Mouse (Mus musculus) forebrain, embryonic 12.5 days (tissue): ENCODE measurements at regions not wholly inside any gene's neighbourhood (a gene's known extent, or its start where the extent isn't known, plus 50 kb on each side); places are given as distances from the start of the nearest gene placed in this dataset.
A peak's percentile ranks its signal among the peaks of the same experiment; 100 is the strongest.

Experiments
- ATAC-seq: fragments of 200-750 bp; cut with Nextera tagmentation; 2 replicates; pipeline ENCODE4 v1.8.0; 2017; ENCODE audit warnings: moderate TSS enrichment; ENCODE audit not compliant: low FRiP score
- H3K27ac ChIP-seq: fragments of 300-500 bp; sonication (generic); 2 replicates; pipeline ENCODE4 v1.5.1; 2016; ENCODE audit warnings: mild to moderate bottlenecking
- H3K27me3 ChIP-seq: fragments of 300-500 bp; sonication (generic); 2 replicates; pipeline ENCODE4 v1.6.1; 2016; ENCODE audit warnings: mild to moderate bottlenecking
- H3K36me3 ChIP-seq: fragments of 300-500 bp; sonication (generic); replicated peaks from 2 replicates; pipeline ENCODE4 v1.6.1; 2016; ENCODE audit warnings: mild to moderate bottlenecking
- H3K4me1 ChIP-seq: fragments of 300-500 bp; sonication (generic); 2 replicates; pipeline ENCODE4 v1.6.1; 2016
- H3K4me2 ChIP-seq: fragments of 300-500 bp; sonication (generic); 2 replicates; pipeline ENCODE4 v1.6.1; 2016; ENCODE audit warnings: mild to moderate bottlenecking, moderate library complexity
- H3K4me3 ChIP-seq: fragments of 300-500 bp; sonication (generic); replicated peaks from 2 replicates; pipeline ENCODE4 v1.5.1; 2016; ENCODE audit warnings: mild to moderate bottlenecking
- H3K9ac ChIP-seq: fragments of 300-500 bp; sonication (generic); 2 replicates; pipeline ENCODE4 v1.6.1; 2016; ENCODE audit warnings: mild to moderate bottlenecking
- H3K9me3 ChIP-seq: fragments of 300-500 bp; sonication (generic); 2 replicates; pipeline ENCODE4 v1.6.1; 2016
- WGBS: fragments of 180-500 bp; shearing (Covaris S2); methylation state at CpG from one replicate; pipeline ENCODE4 v1.1.7; 2016; 5-methylcytosine and 5-hydroxymethylcytosine counted together

DNA sequence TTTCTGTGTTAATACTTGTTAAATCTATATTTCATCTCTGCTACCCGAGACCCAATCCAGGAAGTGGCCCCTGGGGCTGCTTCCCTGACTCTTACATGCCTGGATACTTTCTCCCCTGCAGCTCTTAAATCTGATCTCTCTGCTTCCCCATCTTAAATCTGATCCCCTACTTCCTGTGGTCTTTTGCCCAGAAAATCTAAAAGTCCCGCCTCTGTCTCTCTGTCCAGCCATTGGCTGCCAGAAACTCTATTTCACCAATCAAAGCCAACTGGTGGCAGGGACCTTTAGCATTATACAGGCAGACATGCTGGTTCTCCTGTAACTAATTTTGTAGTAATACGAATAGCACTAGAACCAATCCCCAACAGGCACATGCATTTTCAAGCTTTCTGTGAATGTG, 59.0 kb upstream of the Ccdc91 start:
- Histone ChIP-seq H3K9me3 (no peaks in the 10 kb centered on the region), H3K4me2 (no peak overlapping the region), H3K27me3 (no peaks in the 10 kb centered on the region), H3K4me1 (no peaks in the 10 kb centered on the region), H3K36me3 (no peaks in the 10 kb centered on the region), H3K9ac (no peak overlapping the region), H3K27ac (no peak overlapping the region), H3K4me3 (no peak overlapping the region)
- no peak for ATAC-seq
- 81% methylated on average over 3 of the region's 3 CpGs for whole genome bisulfite sequencing

DNA sequence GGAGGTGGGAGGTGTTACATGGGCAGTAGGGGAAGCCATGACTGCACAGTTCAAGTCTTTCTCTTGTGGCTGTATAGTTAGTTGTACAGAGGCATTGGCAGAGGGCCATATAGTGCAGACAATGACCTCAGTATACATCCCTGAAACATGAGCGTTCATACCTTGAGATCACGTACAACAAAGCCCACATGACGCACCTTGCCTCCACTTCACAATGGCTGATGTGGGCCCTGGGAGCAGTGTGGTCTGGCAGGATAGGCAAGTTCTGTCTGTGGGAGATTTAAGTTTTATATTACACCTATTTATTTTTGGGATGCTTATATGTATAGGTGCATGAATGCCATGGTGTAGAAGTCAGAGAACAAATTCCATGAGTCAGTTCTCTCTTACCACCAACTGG, 61.9 kb upstream of the Ccdc91 start:
- H3K4me1 ChIP-seq = no peaks in the 10 kb centered on the region
- WGBS = 91% methylated on average over 3 of the region's 3 CpGs

GRCm38 (mm10) chr6:147397984-147398383, 77.6 kb upstream of the Ccdc91 start:
- Histone ChIP-seq H3K27ac (no peak overlapping the region), H3K4me3 (no peak overlapping the region), H3K27me3 (0 out of 2 replicates have a peak, but pooled peaks cover 2% of the 10 kb centered on the region), H3K9me3 (no peaks in the 10 kb centered on the region), H3K4me1 (no peaks in the 10 kb centered on the region), H3K36me3 (no peaks in the 10 kb centered on the region), H3K4me2 (no peak overlapping the region), H3K9ac (no peak overlapping the region)
- WGBS = 88% methylated on average over 6 of the region's 6 CpGs
- no peak for ATAC-seq

More for the DNA sequence above, 61.9 kb upstream of the Ccdc91 start:
- no peak overlapping the region for H3K9ac ChIP-seq
- H3K27ac ChIP-seq = no peak overlapping the region
- no peaks in the 10 kb centered on the region for H3K9me3 ChIP-seq
- no peak overlapping the region for H3K4me3 ChIP-seq
- no peak overlapping the region for H3K4me2 ChIP-seq
- no peaks in the 10 kb centered on the region for H3K36me3 ChIP-seq
- no peaks in the 10 kb centered on the region for H3K27me3 ChIP-seq
- ATAC-seq = no peak

DNA sequence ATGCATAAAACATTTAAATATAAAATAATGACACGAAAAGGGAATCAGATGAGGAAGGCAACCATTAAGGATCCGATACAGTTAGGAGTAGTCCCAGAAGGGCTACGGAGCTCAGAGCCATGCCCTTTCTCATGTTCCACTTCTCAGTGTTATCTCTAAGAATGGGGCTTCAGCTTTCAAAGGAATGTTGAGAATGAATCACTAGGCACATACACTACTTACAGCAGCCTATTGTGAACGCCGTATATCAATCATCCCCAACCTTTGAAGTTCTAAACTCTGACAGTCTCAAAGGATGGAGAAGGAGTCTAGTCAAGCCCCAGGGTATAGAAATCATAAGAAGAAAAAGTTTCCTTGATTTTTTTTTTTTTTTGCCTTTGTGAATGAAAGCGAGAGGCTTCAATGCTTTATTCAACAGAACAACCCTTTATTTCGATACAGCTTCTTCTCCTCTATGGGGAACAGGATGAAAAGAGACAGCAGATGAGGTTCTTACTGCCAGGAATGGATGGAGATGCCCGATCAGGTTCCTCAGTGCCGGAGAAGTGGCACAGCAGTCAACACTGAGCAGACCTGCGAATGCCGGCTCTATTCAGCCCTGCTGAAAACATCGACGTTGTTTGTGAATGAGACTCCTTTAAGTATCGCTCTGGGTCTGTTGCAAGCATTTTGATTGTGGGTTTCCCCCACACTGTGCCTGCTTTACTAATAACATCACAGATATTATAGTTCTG, 84.0 kb upstream of the Ccdc91 start:
- no peak overlapping the region for H3K9ac ChIP-seq
- no peaks in the 10 kb centered on the region for H3K36me3 ChIP-seq
- peaks cover 6% of the 10 kb centered on the region; the same call in 1 of the 2 replicates for H3K4me1 ChIP-seq
- H3K4me2 ChIP-seq = no peak overlapping the region
- no peak overlapping the region for H3K4me3 ChIP-seq
- H3K27me3 ChIP-seq = peaks cover 8% of the 10 kb centered on the region
- H3K9me3 ChIP-seq = no peaks in the 10 kb centered on the region
- H3K27ac ChIP-seq = no peak overlapping the region
- ATAC-seq = peak; percentile 30; the same call in 1 of the 2 replicates
- 33% methylated on average over 14 of the region's 14 CpGs for WGBS

DNA sequence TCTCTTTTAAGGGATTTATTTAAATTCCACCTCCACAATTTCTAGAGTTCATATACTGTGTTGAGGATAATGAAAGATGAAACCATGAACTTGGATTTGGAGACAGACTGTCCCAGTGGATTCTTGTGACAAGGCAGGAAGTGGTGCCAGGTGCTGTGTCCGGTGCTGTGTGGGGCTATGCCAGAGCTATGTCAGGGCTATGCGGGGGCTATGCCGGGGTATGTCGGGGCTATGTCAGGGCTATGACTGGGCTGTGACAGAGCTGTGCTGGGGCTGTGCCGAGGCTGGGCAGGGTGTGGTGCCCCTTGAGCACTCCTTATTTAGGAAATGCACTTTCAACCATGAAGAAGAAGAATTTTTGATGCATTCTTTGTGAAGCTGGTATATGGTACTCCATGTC, 85.1 kb upstream of the Ccdc91 start:
- Histone ChIP-seq H3K4me1 (peaks cover 6% of the 10 kb centered on the region; the same call in 1 of the 2 replicates), H3K27ac (no peak overlapping the region), H3K4me3 (no peak overlapping the region), H3K27me3 (peaks cover 8% of the 10 kb centered on the region), H3K36me3 (no peaks in the 10 kb centered on the region), H3K9me3 (no peaks in the 10 kb centered on the region), H3K4me2 (no peak overlapping the region), H3K9ac (no peak overlapping the region)
- ATAC-seq = peak; percentile 44; the same call in 1 of the 2 replicates
- 86% methylated on average over 5 of the region's 5 CpGs for WGBS

DNA sequence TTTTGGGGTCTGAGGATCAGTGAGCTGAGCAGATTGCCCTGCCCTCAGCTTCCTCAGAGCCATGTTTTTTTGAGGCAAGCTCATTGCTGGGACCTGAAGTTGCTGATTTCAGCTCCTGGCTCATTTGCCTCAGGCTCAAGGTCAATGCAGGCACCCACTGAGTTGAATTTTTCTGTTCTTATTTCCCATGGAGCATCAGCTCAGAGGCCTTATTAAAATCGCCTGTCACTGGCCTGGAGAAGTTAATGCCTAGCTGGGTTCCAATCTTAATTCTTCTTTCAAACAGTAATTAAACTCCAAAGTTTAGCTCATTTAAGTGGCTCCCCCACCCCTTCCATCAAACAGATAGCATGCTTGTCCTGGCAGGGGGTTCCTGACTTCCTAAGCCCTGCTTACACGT, 86.9 kb upstream of the Ccdc91 start:
- no peak overlapping the region for H3K9ac ChIP-seq
- no peak overlapping the region for H3K27ac ChIP-seq
- no peaks in the 10 kb centered on the region for H3K36me3 ChIP-seq
- H3K27me3 ChIP-seq = peaks cover 8% of the 10 kb centered on the region
- 1% methylated on average over 2 of the region's 2 CpGs for WGBS
- no peaks in the 10 kb centered on the region for H3K9me3 ChIP-seq
- H3K4me2 ChIP-seq = no peak overlapping the region
- ATAC-seq = no peak
- peaks cover 6% of the 10 kb centered on the region; the same call in 1 of the 2 replicates for H3K4me1 ChIP-seq
- no peak overlapping the region for H3K4me3 ChIP-seq

GRCm38 (mm10) chr6:147385606-147386005, 90.0 kb upstream of the Ccdc91 start:
- H3K27me3 ChIP-seq = peaks cover 3% of the 10 kb centered on the region; the same call in 1 of the 2 replicates
- no peaks in the 10 kb centered on the region for H3K9me3 ChIP-seq
- WGBS = 92% methylated on average over 1 of the region's 1 CpGs
- H3K36me3 ChIP-seq = no peaks in the 10 kb centered on the region
- ATAC-seq = no peak
- H3K9ac ChIP-seq = no peak overlapping the region
- no peak overlapping the region for H3K4me3 ChIP-seq
- H3K4me2 ChIP-seq = no peak overlapping the region
- peaks cover 6% of the 10 kb centered on the region; the same call in 1 of the 2 replicates for H3K4me1 ChIP-seq
- no peak overlapping the region for H3K27ac ChIP-seq

DNA sequence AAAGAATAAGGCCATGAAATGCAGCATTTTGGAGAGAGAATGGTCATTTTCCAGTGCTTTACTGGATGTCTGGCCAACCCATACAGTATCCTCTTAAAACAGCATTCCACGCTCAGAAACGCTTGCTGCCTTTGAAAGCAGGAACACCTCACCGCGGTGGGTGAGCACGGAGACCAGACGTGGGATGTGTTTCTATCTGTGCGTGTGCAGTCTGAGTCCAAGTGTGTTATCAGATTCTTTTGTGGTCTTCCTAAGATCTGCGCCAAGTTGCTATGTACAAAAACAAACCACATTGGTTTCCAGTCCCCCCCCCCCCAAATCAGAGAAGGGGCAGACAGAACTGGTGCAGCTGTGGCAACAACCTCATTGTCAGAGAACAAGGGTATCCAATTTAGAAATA, 95.1 kb upstream of the Ccdc91 start:
- Histone ChIP-seq H3K9me3 (no peaks in the 10 kb centered on the region), H3K27me3 (no peaks in the 10 kb centered on the region), H3K36me3 (no peaks in the 10 kb centered on the region), H3K4me3 (no peak overlapping the region), H3K4me2 (no peak overlapping the region), H3K27ac (no peak overlapping the region), H3K9ac (no peak overlapping the region), H3K4me1 (no peaks in the 10 kb centered on the region)
- WGBS = 90% methylated on average over 8 of the region's 8 CpGs
- ATAC-seq = no peak

GRCm38 (mm10) chr6:147377679-147378078, 97.9 kb upstream of the Ccdc91 start:
- ATAC-seq = no peak
- Histone ChIP-seq H3K27ac (no peak overlapping the region), H3K4me2 (no peak overlapping the region), H3K4me3 (no peak overlapping the region), H3K9ac (no peak overlapping the region), H3K9me3 (no peaks in the 10 kb centered on the region), H3K4me1 (no peaks in the 10 kb centered on the region), H3K27me3 (no peaks in the 10 kb centered on the region), H3K36me3 (no peaks in the 10 kb centered on the region)
- 87% methylated on average over 3 of the region's 3 CpGs for WGBS

GRCm38 (mm10) chr6:147371737-147372136, 103.9 kb upstream of the Ccdc91 start:
- H3K4me2 ChIP-seq = no peak overlapping the region
- WGBS = 50% methylated on average over 4 of the region's 4 CpGs
- ATAC-seq = no peak
- H3K27ac ChIP-seq = no peak overlapping the region
- no peaks in the 10 kb centered on the region for H3K4me1 ChIP-seq
- H3K27me3 ChIP-seq = no peaks in the 10 kb centered on the region
- H3K9ac ChIP-seq = no peak overlapping the region
- no peaks in the 10 kb centered on the region for H3K9me3 ChIP-seq
- H3K36me3 ChIP-seq = no peaks in the 10 kb centered on the region
- H3K4me3 ChIP-seq = no peak overlapping the region

GRCm38 (mm10) chr6:147371336-147371735, 104.3 kb upstream of the Ccdc91 start:
- Histone ChIP-seq H3K9ac (no peak overlapping the region), H3K27ac (no peak overlapping the region), H3K4me2 (no peak overlapping the region), H3K27me3 (no peaks in the 10 kb centered on the region), H3K4me3 (no peak overlapping the region), H3K9me3 (no peaks in the 10 kb centered on the region), H3K36me3 (no peaks in the 10 kb centered on the region), H3K4me1 (no peaks in the 10 kb centered on the region)
- 81% methylated on average over 3 of the region's 3 CpGs for WGBS
- no peak for ATAC-seq

DNA sequence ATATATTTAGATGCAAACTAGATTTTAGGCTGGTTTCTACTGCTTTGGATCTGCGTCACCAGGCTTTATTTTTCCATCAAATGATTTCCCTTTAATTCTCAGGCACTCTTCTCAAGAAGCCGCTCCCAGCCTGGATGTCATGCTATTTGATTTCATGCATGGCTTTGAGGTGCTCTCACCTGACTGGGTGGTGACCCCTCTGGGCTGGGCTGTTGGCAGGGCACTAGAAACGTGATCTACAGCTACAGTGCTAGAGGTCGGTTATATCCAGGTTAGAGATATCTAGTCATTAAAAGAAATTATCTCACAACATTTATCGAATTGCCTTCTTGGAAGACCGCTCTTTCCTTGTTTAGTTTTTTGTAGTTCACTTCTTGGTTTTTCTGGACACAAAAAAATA, 98.9 kb upstream of the Pthlh start:
- no peak overlapping the region for H3K4me3 ChIP-seq
- no peaks in the 10 kb centered on the region for H3K36me3 ChIP-seq
- no peaks in the 10 kb centered on the region for H3K4me1 ChIP-seq
- no peak overlapping the region for H3K27ac ChIP-seq
- no peak for ATAC-seq
- H3K9ac ChIP-seq = no peak overlapping the region
- H3K4me2 ChIP-seq = no peak overlapping the region
- WGBS = 85% methylated on average over 6 of the region's 6 CpGs
- H3K27me3 ChIP-seq = no peaks in the 10 kb centered on the region
- no peaks in the 10 kb centered on the region for H3K9me3 ChIP-seq

GRCm38 (mm10) chr6:147357031-147357430, 93.0 kb upstream of the Pthlh start:
- ATAC-seq = no peak
- Histone ChIP-seq H3K27ac (no peak overlapping the region), H3K4me2 (no peak overlapping the region), H3K4me3 (no peak overlapping the region), H3K9ac (no peak overlapping the region), H3K36me3 (no peaks in the 10 kb centered on the region), H3K4me1 (no peaks in the 10 kb centered on the region), H3K27me3 (no peaks in the 10 kb centered on the region), H3K9me3 (no peaks in the 10 kb centered on the region)
- 86% methylated on average over 2 of the region's 2 CpGs for WGBS
